In the genomic region with DNA sequence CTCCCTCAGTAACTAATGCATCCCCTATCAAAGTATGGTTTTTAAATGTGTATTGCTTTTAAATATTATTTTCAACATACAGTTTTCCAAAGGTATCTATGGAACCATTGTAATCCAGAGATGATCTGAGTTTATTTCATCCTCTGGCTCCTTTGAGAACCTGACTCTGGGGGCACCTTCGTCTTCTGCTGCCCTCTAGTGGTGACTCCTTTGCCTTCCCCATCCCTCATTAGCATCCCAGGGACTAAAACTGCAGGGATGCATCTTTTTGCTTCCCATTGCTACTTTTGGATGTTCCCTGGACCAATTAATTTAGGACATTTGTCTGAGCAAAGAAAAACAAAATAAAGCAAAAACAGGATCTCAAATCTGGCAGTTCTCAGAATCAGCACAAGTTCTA, we compare ENCODE assay signal across 9 mouse cellular contexts.
DNase-seq lines count a peak whose midpoint lies in the region; ATAC-seq and TF ChIP-seq lines count a peak whose summit lies in the region.
"Had no signal": no experiment of that assay in that cellular context is flagged by ENCODE, and none has a peak within 500 bp of the region (broad histone marks: within the 10 kb centered on the region; RNA-seq: fewer than 3 reads in every experiment).

No protein-coding gene starts in this region.

- intact Hi-C loops in gastrocnemius, postnatal 14 days (cut with DNase I; ENCODE audit: low total_unique reads), result loop anchor here (2.0 to 5.0 kb wide), 2 partner anchors 169 to 223 kb away; partner anchors contain the start of gene Cds2

- H3K27ac ChIP-seq in kidney, embryonic 15.5 days, result no peak overlapping the region
- H3K27ac ChIP-seq in testis, adult 2 months (ENCODE audit: control insufficient read depth, insufficient read depth, low read depth, low read length), result no peak overlapping the region
- H3K27ac ChIP-seq: lung, embryonic 15.5 days had no signal

- WGBS in kidney, embryonic 15.5 days, result 0% methylated on average over 1 of the region's 1 CpGs

- H3K4me1 ChIP-seq in kidney, embryonic 15.5 days, result no peaks in the 10 kb centered on the region
- peaks cover 5% of the 10 kb centered on the region for H3K4me1 ChIP-seq in testis, adult 2 months (ENCODE audit: control insufficient read depth, insufficient read depth, low read length)
- H3K4me1 ChIP-seq: lung, embryonic 15.5 days had no signal

- peak; percentile 64; the same call in 1 of the 2 replicates for TF ChIP-seq CTCF in testis, adult 2 months (IDR thresholded peaks at IDR 0.05; ENCODE audit: control insufficient read depth, insufficient read depth, insufficient replicate concordance, low read depth, low read length)

- no peaks in the 10 kb centered on the region for H3K27me3 ChIP-seq in kidney, embryonic 15.5 days
- H3K27me3 ChIP-seq in testis, adult 2 months (ENCODE audit: control insufficient read depth, insufficient read depth, low read length), result no peaks in the 10 kb centered on the region
- H3K27me3 ChIP-seq: lung, embryonic 15.5 days had no signal

- H3K9ac ChIP-seq in kidney, embryonic 15.5 days, result no peak overlapping the region
- H3K9ac ChIP-seq: lung, embryonic 15.5 days had no signal

- no peaks in the 10 kb centered on the region for H3K36me3 ChIP-seq in kidney, embryonic 15.5 days
- no peaks in the 10 kb centered on the region for H3K36me3 ChIP-seq in testis, adult 2 months (ENCODE audit: control insufficient read depth, insufficient read depth, low read length)
- H3K36me3 ChIP-seq: lung, embryonic 15.5 days had no signal

- no peak overlapping the region for H3K4me2 ChIP-seq in kidney, embryonic 15.5 days
- H3K4me2 ChIP-seq: lung, embryonic 15.5 days had no signal

- peak; percentile 21 for DNase-seq in kidney, adult 11 months
- DNase-seq in T-cell, adult 2 months (ENCODE audit: low spot score), result peak; percentile 36
- peak; percentile 60 to 69 for DNase-seq in cerebellum, postnatal 36 days
- peak; percentile 44 for DNase-seq in gastrocnemius, postnatal 14 days
- peak; percentile 74 to 77 for DNase-seq in layer of hippocampus, postnatal 10 days (ENCODE audit: low spot score in 2 of 2)

- no peak for ATAC-seq in kidney, embryonic 15.5 days (replicated peaks; ENCODE audit: low FRiP score)
- ATAC-seq in megakaryocyte-erythroid progenitor cell, adult 5-6 weeks (replicated peaks; ENCODE audit: low FRiP score, low TSS enrichment, poor library complexity, severe bottlenecking), result peak; percentile 82

- H3K9me3 ChIP-seq in kidney, embryonic 15.5 days (replicated peaks), result no peaks in the 10 kb centered on the region
- H3K9me3 ChIP-seq: lung, embryonic 15.5 days had no signal

- no peak for TF ChIP-seq POLR2A in testis, adult 2 months (IDR thresholded peaks at IDR 0.05; ENCODE audit: control insufficient read depth, low read depth, low read length)

- no peak overlapping the region for H3K4me3 ChIP-seq in kidney, embryonic 15.5 days (replicated peaks)
- H3K4me3 ChIP-seq in testis, adult 2 months (ENCODE audit: control insufficient read depth, low read depth, low read length), result no peak overlapping the region
- H3K4me3 ChIP-seq: lung, embryonic 15.5 days had no signal

Comparison
In these comparisons a context has a peak if more than half of its experiments do, and no peak if none do; other contexts are left out.
1. DNase-seq: peak in every context shown above with its lines; median percentile 76 in layer of hippocampus, postnatal 10 days; 64 in cerebellum, postnatal 36 days; 44 in gastrocnemius, postnatal 14 days; 36 in T-cell, adult 2 months; 21 in kidney, adult 11 months.